Mouse (Mus musculus) CH12.LX (cell line): Measurements from ENCODE around the gene Ap4e1. TPM values are rescaled to one million over a fixed set of nuclear protein-coding genes. Genes with fewer than 3 reads are reported as not detected.

Experiments used
- DNase-seq: peaks from one replicate; pipeline ENCODE4 v3.0.0-alpha.2; 2013; ENCODE audit errors: extremely low read depth
- H3K27ac ChIP-seq: 2 replicates; pipeline ENCODE4 v1.5.1; 2012; ENCODE audit warnings: low read depth, mild to moderate bottlenecking, control low read depth, moderate library complexity; ENCODE audit not compliant: insufficient read depth
- H3K27me3 ChIP-seq: replicated peaks from 2 replicates; pipeline ENCODE3; 2012; ENCODE audit warnings: inconsistent platforms
- H3K36me3 ChIP-seq, 2 experiments: replicated peaks in 1 of 2; 2 replicates each; pipeline versions ENCODE3 to v1.6.1; 2012; ENCODE audit warnings: inconsistent platforms in 1 of 2, low read length in 1 of 2, mild to moderate bottlenecking in 1 of 2, mixed read lengths in 1 of 2, moderate library complexity in 1 of 2; ENCODE audit not compliant: control insufficient read depth in 1 of 2, insufficient read depth in 1 of 2
- H3K4me1 ChIP-seq, 2 experiments: 2 replicates each; pipeline ENCODE4 v1.6.1; 2012; ENCODE audit warnings: inconsistent platforms in 1 of 2, moderate library complexity in 1 of 2; ENCODE audit not compliant: insufficient read depth in 2 of 2, control insufficient read depth in 1 of 2
- H3K4me2 ChIP-seq: 2 replicates; pipeline ENCODE4 v1.6.1; 2012; ENCODE audit warnings: low read depth, mild to moderate bottlenecking, control low read depth; ENCODE audit not compliant: poor library complexity, insufficient read depth, severe bottlenecking
- H3K4me3 ChIP-seq, 3 experiments: fragments of 150-350 bp in 1 of 3; sonication (generic) in 1 of 3; replicated peaks in 1 of 3; 2 replicates each; pipeline versions ENCODE3 to v1.5.1; 2011 to 2012; ENCODE audit warnings: low read depth in 2 of 3, low read length in 2 of 3, mild to moderate bottlenecking in 2 of 3, moderate library complexity in 2 of 3, control low read depth in 1 of 3, improper control_type of control experiment in 1 of 3, inconsistent platforms in 1 of 3, mixed read lengths in 1 of 3; ENCODE audit not compliant: poor library complexity in 1 of 3
- H3K79me2 ChIP-seq: replicated peaks from 2 replicates; pipeline ENCODE4 v1.6.1; 2012; ENCODE audit warnings: mild to moderate bottlenecking, moderate library complexity; ENCODE audit not compliant: control insufficient read depth, poor library complexity, insufficient read depth, severe bottlenecking; ENCODE audit errors: extremely low read depth
- H3K9ac ChIP-seq: 2 replicates; pipeline ENCODE4 v1.6.1; 2012; ENCODE audit warnings: low read depth, mild to moderate bottlenecking, control low read depth, moderate library complexity; ENCODE audit not compliant: insufficient read depth
- H3K9me3 ChIP-seq: replicated peaks from 2 replicates; pipeline ENCODE3; 2012; ENCODE audit warnings: low read length, inconsistent platforms, mixed read lengths
- CTCF ChIP-seq, 2 experiments: IDR thresholded peaks in 1 of 2; conservative IDR thresholded peaks in 1 of 2; 2 replicates each; pipeline ENCODE4 v1.5.1; 2011 to 2012; ENCODE audit warnings: low read depth in 2 of 2, low read length in 2 of 2, improper control_type of control experiment in 1 of 2, inconsistent platforms in 1 of 2, mild to moderate bottlenecking in 1 of 2, moderate library complexity in 1 of 2
- EP300 ChIP-seq: IDR thresholded peaks from 2 replicates; pipeline ENCODE4 v1.6.1; 2011; ENCODE audit warnings: low read length, improper control_type of control experiment
- ETS1 ChIP-seq: conservative IDR thresholded peaks from 2 replicates; pipeline ENCODE4 v1.6.1; 2012; ENCODE audit warnings: low read depth, mild to moderate bottlenecking, inconsistent platforms, low read length, improper control_type of control experiment, moderate library complexity
- IRF4 ChIP-seq: IDR thresholded peaks from 2 replicates; pipeline ENCODE4 v1.6.1; 2014; ENCODE audit warnings: low read depth, mild to moderate bottlenecking, inconsistent platforms, low read length, improper control_type of control experiment
- KAT2A ChIP-seq: IDR thresholded peaks from 2 replicates; pipeline ENCODE4 v1.6.1; 2012; ENCODE audit warnings: low read length, improper control_type of control experiment, inconsistent platforms; ENCODE audit not compliant: insufficient replicate concordance
- MEF2A ChIP-seq: IDR thresholded peaks from 2 replicates; pipeline ENCODE4 v1.6.1; 2014; ENCODE audit warnings: low read depth, mild to moderate bottlenecking, inconsistent platforms, low read length, improper control_type of control experiment, borderline replicate concordance
- MXI1 ChIP-seq: IDR thresholded peaks from 2 replicates; pipeline ENCODE4 v1.6.1; 2011; ENCODE audit warnings: mild to moderate bottlenecking, low read depth, low read length, improper control_type of control experiment
- NELFE ChIP-seq: IDR thresholded peaks from 2 replicates; pipeline ENCODE4 v1.6.1; 2011; ENCODE audit warnings: low read depth, low read length, improper control_type of control experiment
- RAD21 ChIP-seq: IDR thresholded peaks from 2 replicates; pipeline ENCODE4 v1.6.1; 2011; ENCODE audit warnings: low read depth, mild to moderate bottlenecking, low read length, improper control_type of control experiment, moderate library complexity
- RCOR1 ChIP-seq: conservative IDR thresholded peaks from 2 replicates; pipeline ENCODE4 v1.6.1; 2012; ENCODE audit warnings: low read depth, mild to moderate bottlenecking, inconsistent platforms, low read length, improper control_type of control experiment
- SMC3 ChIP-seq: IDR thresholded peaks from 2 replicates; pipeline ENCODE4 v1.6.1; 2011; ENCODE audit warnings: low read depth, low read length, improper control_type of control experiment
- TCF12 ChIP-seq: IDR thresholded peaks from 2 replicates; pipeline ENCODE4 v1.6.1; 2014; ENCODE audit warnings: low read depth, mild to moderate bottlenecking, inconsistent platforms, low read length, improper control_type of control experiment
- ZC3H11A ChIP-seq: IDR thresholded peaks from 2 replicates; pipeline ENCODE4 v1.6.1; 2012; ENCODE audit warnings: low read depth, mild to moderate bottlenecking, inconsistent platforms, low read length, improper control_type of control experiment
- ZKSCAN1 ChIP-seq: IDR thresholded peaks from 2 replicates; pipeline ENCODE4 v1.6.1; 2012; ENCODE audit warnings: low read depth, inconsistent platforms, low read length, improper control_type of control experiment, borderline replicate concordance
- dilution Hi-C: fragments of 300-500 bp; cut with MboI; formaldehyde crosslinking; loops from 2 replicates; pipeline ENCODE4 v1.14.3; 2020; ENCODE audit warnings: low sequenced_read_pairs; ENCODE audit not compliant: extremely low pct_unique_long_range_greater_than_20kb, extremely low pct_ligation_motif_present
- in situ Hi-C: fragments of 300-500 bp; cut with MboI; formaldehyde crosslinking; loops from 3 replicates; pipeline ENCODE4 v1.14.3; 2019; ENCODE audit warnings: low sequenced_read_pairs, low pct_ligation_motif_present, low pct_unique_long_range_greater_than_20kb, mixed read lengths
- polyA plus RNA-seq: library from polyadenylated mRNA; unstranded; fragments of >175 nt; gene quantifications from 2 replicates; pipeline ENCODE4 v1.2.1, GENCODE M21; 2012; ENCODE audit warnings: low read depth; ENCODE audit not compliant: insufficient read length
- total RNA-seq, 2 experiments: library from RNA; depleted of rRNA; stranded (reverse); fragments of 300-350 nt in 1 of 2; fragments of >200 nt in 1 of 2; gene quantifications; 2 replicates each; pipeline ENCODE4 v1.2.3; 2012 to 2014

Gene Ap4e1
- total and polyA plus RNA-seq, 3 experiments = 5.8 to 9.6 (median 9.0) TPM

GRCm38 (mm10) chr2:126994384-126995166 is 13.9 kb upstream of the Ap4e1 start:
- H3K9me3 ChIP-seq = no peaks in the 10 kb centered on the region
- no peak overlapping the region for H3K4me2 ChIP-seq
- dilution Hi-C loops = no loop called here
- H3K4me1 ChIP-seq = peaks cover 0 to 5% of the 10 kb centered on the region in 2 experiments; a peak in 2 of 4 replicates
- in situ Hi-C loops = loop anchor here (10.0 kb wide), 1 partner anchor 70 kb away; no protein-coding TSS in a partner anchor
- no peak for TF ChIP-seq MEF2A
- no peak for TF ChIP-seq CTCF (conservative IDR thresholded peaks at IDR 0.05 in 1 of 2, IDR thresholded peaks at IDR 0.05 in 1 of 2; ENCODE audit: low read depth in 2 of 2, low read length in 2 of 2)
- TF ChIP-seq RCOR1 = no peak
- TF ChIP-seq KAT2A = no peak
- TF ChIP-seq TCF12 = no peak
- no peak for TF ChIP-seq ZC3H11A
- no peak for TF ChIP-seq ETS1
- H3K79me2 ChIP-seq = no peaks in the 10 kb centered on the region
- no peak for DNase-seq
- H3K4me3 ChIP-seq = no peak overlapping the region
- peaks cover 3% of the 10 kb centered on the region for H3K27me3 ChIP-seq
- H3K9ac ChIP-seq = no peak overlapping the region
- no peaks in the 10 kb centered on the region for H3K36me3 ChIP-seq
- no peak overlapping the region for H3K27ac ChIP-seq

GRCm38 (mm10) chr2:126996737-126997136 is 11.8 kb upstream of the Ap4e1 start:
- Histone ChIP-seq H3K36me3 (no peaks in the 10 kb centered on the region), H3K79me2 (no peaks in the 10 kb centered on the region), H3K4me3 (no peak overlapping the region), H3K9ac (no peak overlapping the region), H3K9me3 (no peaks in the 10 kb centered on the region), H3K4me1 (peaks cover 0 to 3% of the 10 kb centered on the region in 2 experiments; a peak in 2 of 4 replicates), H3K27ac (no peak overlapping the region), H3K27me3 (peaks cover 3% of the 10 kb centered on the region), H3K4me2 (no peak overlapping the region)
- DNase-seq = no peak
- dilution Hi-C loops = no loop called here
- peak; percentile 61 to 85; a peak in 3 of 4 replicates for TF ChIP-seq CTCF (conservative IDR thresholded peaks at IDR 0.05 in 1 of 2, IDR thresholded peaks at IDR 0.05 in 1 of 2; ENCODE audit: low read depth in 2 of 2, low read length in 2 of 2)
- TF ChIP-seq SMC3 = peak; percentile 67
- 0 out of 2 replicates have a peak, but pooled peaks have one; percentile 43 for TF ChIP-seq NELFE
- TF ChIP-seq EP300 = no peak
- TF ChIP-seq ZKSCAN1 = no peak
- no peak for TF ChIP-seq MXI1
- peak; percentile 67; the same call in 1 of the 2 replicates for TF ChIP-seq MEF2A
- TF ChIP-seq ZC3H11A = peak; percentile 40
- TF ChIP-seq IRF4 = peak; percentile 30; the same call in 1 of the 2 replicates
- no peak for TF ChIP-seq TCF12
- peak; percentile 94 for TF ChIP-seq RAD21
- in situ Hi-C loops = loop anchor here (10.0 kb wide), 1 partner anchor 72 kb away; no protein-coding TSS in a partner anchor
